Mouse (Mus musculus) common myeloid progenitor, adult 5-6 weeks (primary cell): Measurements from ENCODE around the gene Hagh. TPM values are rescaled to one million over a fixed set of nuclear protein-coding genes. Genes with fewer than 3 reads are reported as not detected.

Source experiments
- ATAC-seq: replicated peaks from 2 replicates; pipeline ENCODE4 v1.8.0; 2016; ENCODE audit warnings: low read depth, mild to moderate bottlenecking, moderate TSS enrichment, inconsistent platforms; ENCODE audit not compliant: poor library complexity, severe bottlenecking
- total RNA-seq: library from RNA; stranded (forward); fragments of 200-1000, 187-1606 nt; gene quantifications from 2 replicates; pipeline ENCODE4 v1.2.3, GENCODE M21; 2017

Gene Hagh
- 21.5 and 26.7 TPM in 2 replicates for total RNA-seq

- no peak for ATAC-seq
Measured at GRCm38 (mm10) chr17:24839842-24840241, at the start of gene Hagh. TSS of gene Hagh (plus strand) at chr17:24840143.

- ATAC-seq, result no peak
Measured at GRCm38 (mm10) chr17:24792190-24792589, 47.8 kb upstream of the Hagh start.

DNA sequence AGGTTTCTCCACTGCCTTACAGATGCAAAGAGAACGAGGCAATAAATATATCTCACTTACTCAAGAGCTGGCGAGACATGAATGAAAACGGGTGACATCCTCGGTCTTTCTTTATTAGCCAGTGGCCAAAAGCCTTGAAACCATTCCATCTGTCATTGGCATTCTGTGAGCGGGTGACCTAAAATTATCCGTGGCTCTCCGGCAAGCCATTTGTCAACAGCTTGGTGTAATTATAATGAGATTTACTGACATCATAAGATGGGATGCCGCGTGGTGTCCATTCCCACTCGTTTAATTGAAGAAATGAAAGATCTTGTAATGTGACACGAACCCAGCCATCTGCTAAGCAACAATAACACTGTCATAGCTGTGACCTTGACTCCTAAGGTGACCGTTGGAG is 45.2 kb upstream of the Hagh start:
- no peak for ATAC-seq

GRCm38 (mm10) chr17:24796969-24797368 is 43.0 kb upstream of the Hagh start:
- no peak for ATAC-seq

- no peak for ATAC-seq
Measured at GRCm38 (mm10) chr17:24798229-24798628, 41.7 kb upstream of the Hagh start.

GRCm38 (mm10) chr17:24799476-24799875 is 40.5 kb upstream of the Hagh start:
- ATAC-seq, result no peak

DNA sequence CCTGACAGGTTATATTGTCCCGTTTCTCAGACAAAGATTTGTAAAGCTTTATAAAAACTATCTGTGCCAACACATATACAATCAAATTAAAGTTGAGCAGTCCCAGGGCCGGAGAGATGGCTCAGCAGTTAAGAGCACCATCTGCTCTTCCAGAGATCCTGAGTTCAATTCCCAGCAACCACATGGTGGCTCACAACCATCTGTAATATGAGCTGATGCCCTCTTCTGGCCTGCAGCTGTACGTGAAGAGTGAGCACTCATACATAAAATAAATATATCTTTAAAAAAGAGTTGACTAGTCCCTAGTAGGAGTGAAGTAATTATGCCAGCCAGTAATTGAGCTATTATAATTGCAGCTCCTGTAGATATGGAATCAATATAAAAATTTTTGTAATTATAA is 39.4 kb upstream of the Hagh start:
- no peak for ATAC-seq

DNA sequence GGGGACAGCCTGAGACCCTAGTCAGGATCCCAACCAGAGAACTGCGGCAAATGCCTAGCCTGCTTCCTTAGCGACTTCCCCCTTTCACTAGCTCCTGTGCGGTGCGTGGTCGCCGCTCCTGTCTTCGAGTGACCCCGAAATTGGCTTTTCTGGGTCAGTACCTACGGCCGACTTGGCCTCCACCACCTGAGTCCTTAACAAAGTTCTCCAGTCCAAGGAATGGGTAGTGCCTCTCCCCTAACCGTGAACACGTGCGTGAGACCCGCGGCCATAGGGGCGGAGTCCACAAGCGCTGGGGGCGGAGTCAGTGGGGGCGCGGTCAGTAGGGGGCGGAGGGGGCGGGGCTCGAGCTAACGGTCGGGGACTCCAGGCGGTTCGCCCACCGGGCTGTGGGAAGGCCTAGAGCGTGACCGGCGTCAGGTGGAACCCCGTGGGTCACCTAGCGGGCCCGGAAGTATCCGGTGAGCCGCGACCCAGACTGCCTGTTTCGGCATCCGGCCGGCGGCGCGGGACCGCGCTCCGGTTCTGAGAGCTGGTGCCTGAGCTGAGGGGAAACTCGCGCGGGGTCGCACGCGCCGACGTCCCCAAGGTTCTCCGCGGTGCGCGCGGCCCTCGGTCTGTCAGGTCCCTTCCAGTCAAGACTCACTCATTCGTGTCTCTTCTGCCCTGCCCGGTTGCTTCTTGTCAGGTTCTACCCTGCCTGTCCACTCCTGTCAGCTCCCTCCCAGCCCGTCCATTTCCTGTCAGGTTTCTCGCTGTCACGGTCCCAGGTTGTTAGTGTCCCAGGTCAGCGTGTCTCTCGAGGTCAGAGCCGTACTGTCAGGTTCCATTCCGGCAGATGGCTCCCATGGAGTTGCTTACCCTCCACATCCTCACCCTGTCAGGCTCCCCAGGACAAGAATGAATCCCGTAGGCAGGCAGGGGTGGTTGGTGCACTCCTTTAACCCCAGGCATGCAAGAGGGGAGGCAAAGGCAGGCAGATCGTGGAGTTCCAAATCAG is 35.7 kb upstream of the Hagh start, which contains the start of gene Meiob:
Gene Meiob, plus strand, starts transcription at position 338 of the 1,000 bp plus-strand sequence.
- peak; percentile 95 for ATAC-seq

GRCm38 (mm10) chr17:24811211-24811610 is 28.7 kb upstream of the Hagh start:
- ATAC-seq, result no peak

GRCm38 (mm10) chr17:24812215-24812614 is 27.7 kb upstream of the Hagh start:
- no peak for ATAC-seq

DNA sequence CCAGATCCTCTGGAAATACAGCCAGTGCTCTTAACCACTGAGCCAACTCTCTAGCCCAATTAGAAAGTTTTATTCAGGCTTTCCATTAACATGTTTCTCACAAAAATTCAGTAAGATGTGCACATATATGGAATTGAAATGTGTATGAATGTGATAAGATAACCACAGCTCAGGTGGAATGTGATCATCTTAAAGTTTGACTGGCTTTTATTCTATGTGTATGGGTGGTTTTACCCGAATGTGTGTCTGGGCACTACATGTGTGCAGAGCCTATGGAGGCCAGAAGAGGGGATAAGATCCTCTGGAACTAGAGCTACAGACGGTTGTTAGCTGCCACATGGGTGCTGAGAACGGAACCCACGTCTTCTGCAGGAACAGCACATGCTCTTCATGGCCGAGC is 24.7 kb upstream of the Hagh start:
- ATAC-seq, result no peak

DNA sequence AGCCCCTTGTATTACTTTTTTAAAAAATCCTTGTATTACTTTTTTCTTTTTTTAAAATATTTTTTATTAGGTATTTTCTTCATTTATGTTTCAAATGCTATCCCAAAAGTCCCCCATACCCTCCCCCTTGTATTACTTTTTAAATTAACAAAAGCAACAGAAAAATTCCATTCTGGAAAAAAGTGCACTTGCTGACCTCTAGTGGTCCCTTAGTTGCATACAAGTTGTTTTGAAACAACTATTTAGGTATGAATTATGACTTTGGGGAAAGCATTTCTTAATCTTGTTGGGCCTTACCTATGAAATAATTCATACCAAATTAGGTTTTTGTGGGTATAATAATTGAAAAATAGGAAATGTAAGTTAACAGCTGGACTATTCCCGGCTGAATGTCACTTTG is 22.4 kb upstream of the Hagh start:
- no peak for ATAC-seq

DNA sequence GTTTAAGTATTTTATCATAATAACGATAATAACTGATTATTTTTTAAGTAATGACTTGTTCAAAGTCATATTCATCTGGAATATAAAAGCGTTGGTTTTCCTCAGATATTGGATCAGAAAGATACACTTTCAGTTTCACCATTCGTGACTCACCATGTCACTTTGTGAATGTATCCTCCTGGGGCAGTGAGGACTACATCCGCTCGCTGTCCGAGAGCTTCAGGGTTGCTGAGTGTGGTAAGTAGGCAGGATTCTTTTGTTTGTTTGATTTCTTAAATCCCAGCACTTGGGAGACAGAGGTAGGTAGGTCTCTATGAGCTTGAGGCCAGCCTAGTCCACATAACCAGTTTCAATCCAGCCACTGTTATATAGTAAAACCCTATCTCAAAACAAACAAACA is 21.8 kb upstream of the Hagh start:
- ATAC-seq, result no peak

- no peak for ATAC-seq
Measured at GRCm38 (mm10) chr17:24819469-24819868, 20.5 kb upstream of the Hagh start.

GRCm38 (mm10) chr17:24821351-24822280 is 18.3 kb upstream of the Hagh start:
- no peak for ATAC-seq

GRCm38 (mm10) chr17:24840341-24840740 is 398 bp downstream of the Hagh start:
- no peak for ATAC-seq

DNA sequence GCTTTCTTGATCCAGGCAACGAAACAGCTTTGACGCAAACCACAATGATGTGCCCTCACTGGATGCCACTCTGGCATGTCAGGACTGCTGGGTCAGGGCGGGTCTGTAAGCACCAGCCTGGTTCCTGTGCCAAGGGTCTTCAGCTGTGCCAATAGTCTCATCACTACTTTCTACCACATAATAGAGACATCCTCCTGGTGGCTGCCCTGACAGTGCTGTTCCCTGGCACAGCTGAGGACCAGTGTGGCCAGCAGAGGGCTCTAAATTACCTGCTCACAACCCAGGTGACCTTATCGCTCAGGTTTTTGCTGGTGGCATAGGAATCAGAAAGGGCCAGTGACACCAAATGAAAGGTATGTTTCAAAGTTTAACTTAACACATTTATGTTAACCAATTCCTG is 1.2 kb downstream of the Hagh start:
- ATAC-seq, result no peak; the same call in 1 of the 2 replicates

GRCm38 (mm10) chr17:24842631-24843030 is 2.7 kb downstream of the Hagh start:
- no peak for ATAC-seq

GRCm38 (mm10) chr17:24844525-24844924 is 4.6 kb downstream of the Hagh start:
- ATAC-seq, result no peak

DNA sequence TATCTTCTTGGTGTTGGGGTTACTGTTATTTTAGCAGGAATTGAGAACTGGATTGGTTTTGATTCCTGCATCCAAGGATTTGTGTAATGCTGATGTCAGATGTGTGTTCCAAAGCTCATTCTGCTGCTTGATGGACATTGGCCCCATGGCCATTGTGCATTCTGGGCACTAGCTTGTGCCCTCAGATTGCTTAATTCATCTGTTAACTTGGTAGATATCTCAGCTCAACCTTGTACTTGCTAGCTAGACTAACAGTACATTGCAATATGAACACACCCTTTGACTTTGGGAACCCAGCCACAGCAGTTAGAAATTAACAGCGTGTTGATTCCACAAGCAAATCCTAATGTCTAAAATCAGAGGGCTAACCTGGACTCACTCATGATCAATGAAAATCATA is 7.4 kb downstream of the Hagh start:
- no peak for ATAC-seq

DNA sequence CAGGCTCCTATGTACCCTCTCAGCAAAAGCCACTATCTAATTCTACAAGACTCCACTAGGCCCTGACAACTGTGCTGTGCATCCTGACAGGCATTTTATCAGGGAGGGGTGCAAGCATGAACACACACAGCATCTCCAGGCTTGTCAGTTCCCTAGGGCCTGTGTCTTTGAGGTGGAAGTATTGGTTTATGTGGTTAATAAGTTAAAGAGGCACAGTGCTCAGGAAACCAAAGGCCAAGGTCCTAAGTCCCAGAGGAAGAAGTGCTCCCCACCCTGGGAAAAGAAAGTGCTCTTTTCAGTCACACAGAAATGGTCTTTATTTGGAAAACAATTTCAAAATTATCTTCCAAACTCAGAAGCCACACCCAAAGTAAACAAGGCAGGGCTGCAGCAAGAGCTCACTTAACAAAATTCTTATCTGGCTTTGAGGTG is 8.7 kb downstream of the Hagh start:
- ATAC-seq, result no peak
